Mouse (Mus musculus) midbrain, embryonic 12.5 days (tissue): ENCODE measurements around the gene Uroc1. TPM values are rescaled to one million over a fixed set of nuclear protein-coding genes. Genes with fewer than 3 reads are reported as not detected.

Experiments
- ATAC-seq: fragments of 200-750 bp; cut with Nextera tagmentation; 2 replicates; pipeline ENCODE4 v1.8.0; 2017; ENCODE audit warnings: low read depth, moderate TSS enrichment, moderate library complexity; ENCODE audit not compliant: low FRiP score
- H3K27ac ChIP-seq: fragments of 300-500 bp; sonication (generic); replicated peaks from 2 replicates; pipeline ENCODE4 v1.5.1; 2016; ENCODE audit warnings: mild to moderate bottlenecking
- H3K27me3 ChIP-seq: fragments of 300-500 bp; sonication (generic); 2 replicates; pipeline ENCODE4 v1.6.1; 2016; ENCODE audit warnings: mild to moderate bottlenecking
- H3K36me3 ChIP-seq: fragments of 300-500 bp; sonication (generic); 2 replicates; pipeline ENCODE4 v1.6.1; 2016
- H3K4me1 ChIP-seq: fragments of 300-500 bp; sonication (generic); 2 replicates; pipeline ENCODE4 v1.6.1; 2016
- H3K4me2 ChIP-seq: fragments of 300-500 bp; sonication (generic); replicated peaks from 2 replicates; pipeline ENCODE4 v1.6.1; 2016; ENCODE audit warnings: mild to moderate bottlenecking, moderate library complexity
- H3K4me3 ChIP-seq: fragments of 300-500 bp; sonication (generic); 2 replicates; pipeline ENCODE4 v1.5.1; 2016; ENCODE audit warnings: mild to moderate bottlenecking
- H3K9ac ChIP-seq: fragments of 300-500 bp; sonication (generic); replicated peaks from 2 replicates; pipeline ENCODE4 v1.6.1; 2016; ENCODE audit warnings: mild to moderate bottlenecking, moderate library complexity
- H3K9me3 ChIP-seq: fragments of 300-500 bp; sonication (generic); 2 replicates; pipeline ENCODE4 v1.6.1; 2016; ENCODE audit warnings: mild to moderate bottlenecking
- WGBS: fragments of 180-500 bp; shearing (Covaris S2); methylation state at CpG from one replicate; pipeline ENCODE4 v1.1.7; 2016; 5-methylcytosine and 5-hydroxymethylcytosine counted together
- polyA plus RNA-seq: library from polyadenylated mRNA; unstranded; fragments of >200 nt; fragmentation: Nextera tagmentation; extraction: Ambion mirVana; gene quantifications from 2 replicates; pipeline ENCODE4 v1.2.1, GENCODE M21; 2016

The Uroc1 gene
- polyA plus RNA-seq, 1 experiment from 2014 or later: not detected

- 90% methylated on average over 3 of the region's 3 CpGs for WGBS
- Histone ChIP-seq H3K4me2 (no peak overlapping the region), H3K36me3 (peaks cover 30% of the 10 kb centered on the region)
Measured at GRCm38 (mm10) chr6:90397291-90397690, 64.2 kb downstream of the Uroc1 start.

GRCm38 (mm10) chr6:90408632-90409031 is 75.5 kb downstream of the Uroc1 start:
- no peaks in the 10 kb centered on the region for H3K9me3 ChIP-seq
- no peak for ATAC-seq
- no peak overlapping the region for H3K27ac ChIP-seq
- no peak overlapping the region for H3K4me2 ChIP-seq
- no peak overlapping the region for H3K4me3 ChIP-seq
- no peaks in the 10 kb centered on the region for H3K4me1 ChIP-seq
- peaks cover 17% of the 10 kb centered on the region; the same call in 1 of the 2 replicates for H3K36me3 ChIP-seq
- H3K9ac ChIP-seq: no peak overlapping the region
- no peaks in the 10 kb centered on the region for H3K27me3 ChIP-seq

More at GRCm38 (mm10) chr6:90397291-90397690, 64.2 kb downstream of the Uroc1 start:
- Histone ChIP-seq H3K9ac (no peak overlapping the region), H3K4me1 (no peaks in the 10 kb centered on the region), H3K27me3 (no peaks in the 10 kb centered on the region), H3K27ac (no peak overlapping the region), H3K9me3 (no peaks in the 10 kb centered on the region), H3K4me3 (no peak overlapping the region)
- ATAC-seq: no peak

- Histone ChIP-seq H3K4me1 (no peaks in the 10 kb centered on the region), H3K9ac (no peak overlapping the region), H3K9me3 (no peaks in the 10 kb centered on the region), H3K27me3 (no peaks in the 10 kb centered on the region), H3K36me3 (no peaks in the 10 kb centered on the region), H3K4me3 (no peak overlapping the region), H3K4me2 (no peak overlapping the region), H3K27ac (no peak overlapping the region)
- 76% methylated on average over 1 of the region's 1 CpGs for WGBS
- no peak for ATAC-seq
Measured at GRCm38 (mm10) chr6:90410972-90411371, 77.9 kb downstream of the Uroc1 start.

GRCm38 (mm10) chr6:90411926-90412325 is 78.8 kb downstream of the Uroc1 start:
- Histone ChIP-seq H3K9me3 (no peaks in the 10 kb centered on the region), H3K4me2 (no peak overlapping the region), H3K27ac (no peak overlapping the region), H3K36me3 (no peaks in the 10 kb centered on the region), H3K9ac (no peak overlapping the region), H3K4me1 (no peaks in the 10 kb centered on the region), H3K27me3 (no peaks in the 10 kb centered on the region), H3K4me3 (no peak overlapping the region)
- WGBS: 80% methylated on average over 7 of the region's 7 CpGs
- ATAC-seq: no peak

Other genes with a start within 250 kb of the Uroc1 start
- gene Vmn1r50, start 231.9 kb upstream of the Uroc1 start, polyA plus RNA-seq: not detected in 2 replicates
- gene Vmn1r51, start 210.7 kb upstream of the Uroc1 start, polyA plus RNA-seq: not detected in 2 replicates
- gene Vmn1r52, start 158.5 kb upstream of the Uroc1 start, polyA plus RNA-seq: not detected in 2 replicates
- gene V1ra8, start 130.5 kb upstream of the Uroc1 start, polyA plus RNA-seq: not detected in 2 replicates
- not detected in 2 replicates for gene Vmn1r53, start 108.8 kb upstream of the Uroc1 start, polyA plus RNA-seq
- not detected in 2 replicates for gene Vmn1r54, start 87.0 kb upstream of the Uroc1 start, polyA plus RNA-seq
- not detected in 2 replicates for gene BC048671, start 32.1 kb upstream of the Uroc1 start, polyA plus RNA-seq
- gene Chst13, start 8.1 kb upstream of the Uroc1 start, polyA plus RNA-seq: not detected in 2 replicates
- gene Zxdc, start 36.2 kb downstream of the Uroc1 start, polyA plus RNA-seq: 14.1 and 16.2 TPM in 2 replicates
- 3.5 and 4.3 TPM in 2 replicates for gene Cfap100, start 95.5 kb downstream of the Uroc1 start, polyA plus RNA-seq
- 5.3 and 5.5 TPM in 2 replicates for gene Klf15, start 129.3 kb downstream of the Uroc1 start, polyA plus RNA-seq
- 8.8 and 11.6 TPM in 2 replicates for gene Aldh1l1, start 153.1 kb downstream of the Uroc1 start, polyA plus RNA-seq